Mouse (Mus musculus): Measurements from ENCODE around the gene Mrps7. TPM values are rescaled to one million over a fixed set of nuclear protein-coding genes. Genes with fewer than 3 reads are reported as not detected.

Mrps7 gene
- polyA plus RNA-seq, 1 experiment from 2014 or later: 80.1 TPM

DNA sequence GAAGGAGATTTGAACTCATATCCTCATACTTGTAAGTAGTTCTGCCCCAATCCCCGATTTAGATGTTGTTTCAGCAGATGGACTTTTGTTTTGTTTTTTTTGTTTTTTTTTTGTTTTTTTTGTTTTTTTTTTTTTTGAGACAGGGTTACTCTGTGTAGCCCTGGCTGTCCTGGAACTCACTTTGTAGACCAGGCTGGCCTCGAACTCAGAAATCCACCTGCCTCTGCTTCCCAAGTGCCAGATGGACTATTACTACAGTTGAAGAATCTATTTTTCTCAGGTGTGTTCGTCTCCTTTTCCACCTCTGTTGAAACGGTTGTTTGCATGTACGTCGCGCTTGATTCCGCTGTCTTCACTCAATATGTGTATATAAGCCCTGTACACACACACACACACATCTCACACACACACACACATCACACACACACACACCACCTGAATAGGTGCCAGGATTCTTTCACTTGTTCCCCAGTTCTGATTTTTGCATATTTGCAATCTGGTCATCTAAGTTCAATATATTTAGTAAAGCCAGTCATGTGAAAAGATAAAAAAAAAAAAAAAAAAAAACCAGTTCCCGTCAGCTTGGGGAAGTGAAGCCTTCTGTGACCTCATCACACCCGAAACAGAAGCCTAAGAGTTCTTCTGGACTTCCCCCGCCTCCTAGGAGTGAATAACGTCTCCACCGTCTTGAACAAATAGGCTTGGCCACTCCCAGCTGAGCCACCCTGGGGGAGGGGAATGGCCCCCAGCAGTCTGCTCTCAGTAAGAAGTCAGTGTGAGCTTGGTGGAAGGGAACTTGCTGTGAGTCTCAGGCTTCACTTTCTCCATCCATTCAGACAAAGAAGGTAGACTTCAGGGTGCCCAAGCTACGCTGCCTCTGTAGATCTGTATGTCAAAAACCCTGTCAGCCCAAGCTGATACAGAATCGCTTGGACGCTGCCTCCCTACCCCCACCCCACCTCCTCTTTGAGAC is 27.1 kb downstream of the Mrps7 start:
- no peak for ATAC-seq (replicated peaks; ENCODE audit: insufficient number of reproducible peaks, insufficient read depth, low FRiP score, low read depth)
- WGBS: 47% methylated on average over 16 of the region's 16 CpGs
- H3K4me1 ChIP-seq (replicated peaks): peaks cover 11% of the 10 kb centered on the region

GRCm38 (mm10) chr11:115631505-115631890 is 27.8 kb downstream of the Mrps7 start:
- no peaks in the 10 kb centered on the region for H3K36me3 ChIP-seq
- H3K9me3 ChIP-seq (replicated peaks): no peaks in the 10 kb centered on the region
- ATAC-seq (replicated peaks; ENCODE audit: insufficient number of reproducible peaks, insufficient read depth, low FRiP score, low read depth): no peak
- peak overlapping the region; percentile 3; the same call in 1 of the 2 replicates for H3K4me2 ChIP-seq
- peaks cover 11% of the 10 kb centered on the region for H3K4me1 ChIP-seq (replicated peaks)
- H3K4me3 ChIP-seq: no peak overlapping the region
- WGBS: 21% methylated on average over 3 of the region's 3 CpGs
- H3K9ac ChIP-seq: no peak overlapping the region
- H3K27ac ChIP-seq: no peak overlapping the region
- H3K27me3 ChIP-seq: no peaks in the 10 kb centered on the region

More for the DNA sequence above, 27.1 kb downstream of the Mrps7 start:
- H3K27me3 ChIP-seq: no peaks in the 10 kb centered on the region
- no peak overlapping the region for H3K4me3 ChIP-seq
- no peaks in the 10 kb centered on the region for H3K9me3 ChIP-seq (replicated peaks)
- H3K4me2 ChIP-seq: peak overlapping the region; percentile 3; the same call in 1 of the 2 replicates
- H3K36me3 ChIP-seq: no peaks in the 10 kb centered on the region
- H3K27ac ChIP-seq: no peak overlapping the region
- H3K9ac ChIP-seq: no peak overlapping the region

DNA sequence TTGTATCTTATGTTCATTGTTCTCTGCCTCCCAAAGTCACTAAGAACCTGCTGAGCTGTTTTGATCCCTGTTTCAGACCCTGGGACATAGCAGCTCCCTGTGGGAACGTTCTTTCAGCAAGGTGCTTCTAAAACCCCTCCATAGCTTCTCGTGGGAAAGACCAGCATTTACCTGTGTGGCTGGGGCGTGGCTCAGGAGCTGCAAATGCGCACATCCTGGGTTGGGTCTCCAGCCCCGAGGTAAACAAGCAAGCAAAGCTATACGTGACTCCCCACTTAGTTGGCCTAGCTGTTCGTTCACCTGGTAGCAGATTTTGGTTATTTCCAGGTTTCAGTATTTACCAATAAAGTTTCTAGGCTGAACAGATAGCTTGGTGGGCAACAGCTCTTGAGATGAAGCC is 28.5 kb downstream of the Mrps7 start:
- Histone ChIP-seq H3K9ac (no peak overlapping the region), H3K4me3 (no peak overlapping the region), H3K36me3 (no peaks in the 10 kb centered on the region), H3K27ac (no peak overlapping the region), H3K4me1 (replicated peaks) (peaks cover 6% of the 10 kb centered on the region), H3K27me3 (no peaks in the 10 kb centered on the region), H3K9me3 (replicated peaks) (no peaks in the 10 kb centered on the region), H3K4me2 (no peak overlapping the region)
- no peak for ATAC-seq (replicated peaks; ENCODE audit: insufficient number of reproducible peaks, insufficient read depth, low FRiP score, low read depth)
- WGBS: 65% methylated on average over 7 of the region's 7 CpGs

- H3K9me3 ChIP-seq (replicated peaks): no peaks in the 10 kb centered on the region
- no peak overlapping the region for H3K4me2 ChIP-seq
- no peaks in the 10 kb centered on the region for H3K36me3 ChIP-seq
- H3K9ac ChIP-seq: no peak overlapping the region
- no peaks in the 10 kb centered on the region for H3K27me3 ChIP-seq
- H3K4me1 ChIP-seq (replicated peaks): peaks cover 2% of the 10 kb centered on the region; the same call in 1 of the 2 replicates
- no peak overlapping the region for H3K4me3 ChIP-seq
- ATAC-seq (replicated peaks; ENCODE audit: insufficient number of reproducible peaks, insufficient read depth, low FRiP score, low read depth): no peak
- 82% methylated on average over 10 of the region's 10 CpGs for WGBS
- no peak overlapping the region for H3K27ac ChIP-seq
These were observed 29.1 kb downstream of the Mrps7 start for GRCm38 (mm10) chr11:115632862-115633261.

DNA sequence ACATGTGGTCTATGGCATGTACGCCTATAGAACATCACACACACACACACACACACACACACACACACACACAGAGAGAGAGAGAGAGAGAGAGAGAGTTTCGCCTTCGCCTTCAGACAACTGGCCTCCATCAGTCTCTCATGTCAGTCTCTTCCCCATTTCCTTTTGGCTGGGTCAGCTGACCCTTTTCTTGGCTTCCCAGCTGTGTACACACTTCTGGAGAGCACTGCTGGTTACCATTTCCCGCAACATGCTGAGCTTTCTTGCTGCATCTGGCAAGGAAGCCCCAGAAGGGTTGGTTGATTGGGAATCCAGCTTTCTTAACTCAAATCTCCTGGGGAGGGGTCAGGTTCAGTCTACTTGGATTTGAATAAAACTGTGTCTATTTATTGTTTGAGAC is 30.4 kb downstream of the Mrps7 start:
- Histone ChIP-seq H3K4me1 (replicated peaks) (peaks cover 1% of the 10 kb centered on the region), H3K4me2 (no peak overlapping the region), H3K27ac (no peak overlapping the region), H3K9ac (no peak overlapping the region), H3K4me3 (no peak overlapping the region), H3K9me3 (replicated peaks) (no peaks in the 10 kb centered on the region), H3K27me3 (no peaks in the 10 kb centered on the region), H3K36me3 (no peaks in the 10 kb centered on the region)
- 41% methylated on average over 1 of the region's 4 CpGs for WGBS
- no peak for ATAC-seq (replicated peaks; ENCODE audit: insufficient number of reproducible peaks, insufficient read depth, low FRiP score, low read depth)

DNA sequence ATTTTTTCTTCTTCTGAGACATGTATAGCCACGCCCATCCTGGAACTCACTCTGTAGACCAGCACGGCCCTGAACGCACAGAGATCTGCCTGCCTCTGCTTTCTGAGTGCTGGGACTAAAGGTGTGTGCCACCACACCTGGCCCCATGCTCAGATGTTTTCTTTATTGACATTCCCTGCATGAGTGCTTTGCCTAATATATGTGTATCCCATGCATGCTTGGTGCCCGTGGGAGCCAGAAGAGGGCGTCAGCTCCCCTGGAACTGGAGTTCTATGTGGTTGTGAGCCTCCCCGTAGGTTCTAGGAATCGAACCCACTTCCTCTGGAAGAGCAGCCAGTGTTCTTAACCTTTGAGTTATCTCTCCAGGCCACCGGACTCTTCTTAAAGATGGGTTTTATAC is 31.3 kb downstream of the Mrps7 start:
- Histone ChIP-seq H3K4me3 (no peak overlapping the region), H3K9ac (no peak overlapping the region), H3K27ac (no peak overlapping the region), H3K4me1 (replicated peaks) (peaks cover 6% of the 10 kb centered on the region), H3K9me3 (replicated peaks) (no peaks in the 10 kb centered on the region), H3K36me3 (no peaks in the 10 kb centered on the region), H3K4me2 (no peak overlapping the region), H3K27me3 (no peaks in the 10 kb centered on the region)
- no peak for ATAC-seq (replicated peaks; ENCODE audit: insufficient number of reproducible peaks, insufficient read depth, low FRiP score, low read depth)
- WGBS: 88% methylated on average over 8 of the region's 8 CpGs

DNA sequence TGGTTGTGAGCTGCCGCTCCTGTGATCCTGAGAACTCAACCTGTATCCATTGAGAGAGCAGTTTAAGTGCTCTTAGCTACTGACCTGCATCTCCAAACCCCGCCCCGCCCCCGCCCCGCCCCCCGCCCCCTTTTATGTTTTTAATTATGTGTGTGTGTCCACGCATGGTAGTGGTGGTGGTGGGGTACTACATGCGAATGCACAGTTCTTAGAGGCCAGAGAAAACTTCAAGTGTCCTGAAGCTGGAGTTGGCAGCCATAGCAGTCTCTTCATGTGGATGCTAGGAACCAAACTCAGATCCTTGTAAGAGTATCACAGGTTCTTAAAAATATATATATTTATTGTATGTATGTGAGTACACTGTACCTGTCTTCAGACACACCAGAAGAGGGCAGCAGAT is 31.8 kb downstream of the Mrps7 start:
- ATAC-seq (replicated peaks; ENCODE audit: insufficient number of reproducible peaks, insufficient read depth, low FRiP score, low read depth): no peak
- Histone ChIP-seq H3K4me2 (no peak overlapping the region), H3K9ac (no peak overlapping the region), H3K4me3 (no peak overlapping the region), H3K4me1 (replicated peaks) (peaks cover 6% of the 10 kb centered on the region), H3K36me3 (no peaks in the 10 kb centered on the region), H3K27ac (no peak overlapping the region), H3K27me3 (no peaks in the 10 kb centered on the region), H3K9me3 (replicated peaks) (no peaks in the 10 kb centered on the region)
- WGBS: 71% methylated on average over 8 of the region's 8 CpGs

- H3K27me3 ChIP-seq: no peaks in the 10 kb centered on the region
- H3K9me3 ChIP-seq (replicated peaks): no peaks in the 10 kb centered on the region
- H3K36me3 ChIP-seq: no peaks in the 10 kb centered on the region
- ATAC-seq (replicated peaks; ENCODE audit: insufficient number of reproducible peaks, insufficient read depth, low FRiP score, low read depth): no peak
- no peak overlapping the region for H3K4me2 ChIP-seq
- H3K4me1 ChIP-seq (replicated peaks): peaks cover 9% of the 10 kb centered on the region; the same call in 1 of the 2 replicates
- H3K27ac ChIP-seq: no peak overlapping the region
- H3K9ac ChIP-seq: no peak overlapping the region
- 80% methylated on average over 3 of the region's 3 CpGs for WGBS
- no peak overlapping the region for H3K4me3 ChIP-seq
These were observed 33.2 kb downstream of the Mrps7 start for GRCm38 (mm10) chr11:115636960-115637359.

DNA sequence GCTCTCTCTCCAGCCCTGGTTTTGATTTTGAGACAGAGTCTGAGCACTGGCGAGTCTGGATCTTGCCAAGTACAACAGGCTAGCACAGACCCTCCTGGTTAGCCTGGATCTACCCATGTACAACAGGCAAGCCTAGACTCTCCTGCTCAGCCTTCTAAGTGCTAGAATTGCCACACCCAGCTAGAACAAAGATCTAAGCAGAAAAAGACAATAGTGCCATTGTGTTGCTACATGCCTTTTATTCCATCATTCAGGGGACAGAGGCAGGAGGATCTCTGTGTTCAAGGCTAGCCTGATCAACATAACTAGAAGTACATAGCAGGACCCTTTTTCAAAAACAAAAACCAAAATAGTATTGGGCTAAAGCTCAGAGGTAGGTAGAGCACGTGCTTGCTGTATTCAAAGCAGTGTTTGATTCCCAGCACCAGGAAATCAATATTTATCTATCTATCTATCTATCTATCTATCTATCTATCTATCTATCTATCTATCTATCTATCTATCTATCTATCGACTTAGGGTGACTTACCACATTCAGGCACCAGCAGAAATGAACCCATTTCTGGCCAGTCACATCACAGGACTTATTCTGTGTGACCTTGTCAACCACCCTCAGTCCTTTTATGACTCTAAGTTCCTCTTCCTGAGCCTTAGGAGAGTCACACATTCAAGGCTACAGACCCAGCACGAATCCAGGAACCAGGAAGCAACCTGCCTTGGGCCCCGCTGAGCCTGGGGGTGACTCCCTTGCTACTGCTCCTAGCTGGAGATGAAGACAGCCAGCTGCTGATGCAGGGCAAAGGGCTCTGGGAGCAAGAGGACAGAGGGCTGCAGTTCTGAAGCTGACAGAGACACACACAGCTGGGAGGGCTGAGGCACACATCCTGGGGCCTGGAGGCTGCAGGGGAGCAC is 35.0 kb downstream of the Mrps7 start:
- peaks cover 6% of the 10 kb centered on the region; the same call in 1 of the 2 replicates for H3K36me3 ChIP-seq
- H3K9ac ChIP-seq: no peak overlapping the region
- H3K27ac ChIP-seq: no peak overlapping the region
- H3K4me2 ChIP-seq: no peak overlapping the region
- H3K4me1 ChIP-seq (replicated peaks): peaks cover 9% of the 10 kb centered on the region; the same call in 1 of the 2 replicates
- ATAC-seq (replicated peaks; ENCODE audit: insufficient number of reproducible peaks, insufficient read depth, low FRiP score, low read depth): no peak
- 69% methylated on average over 5 of the region's 5 CpGs for WGBS
- H3K9me3 ChIP-seq (replicated peaks): no peaks in the 10 kb centered on the region
- H3K27me3 ChIP-seq: no peaks in the 10 kb centered on the region
- H3K4me3 ChIP-seq: no peak overlapping the region

GRCm38 (mm10) chr11:115639540-115639939 is 35.8 kb downstream of the Mrps7 start:
- Histone ChIP-seq H3K9ac (no peak overlapping the region), H3K9me3 (replicated peaks) (no peaks in the 10 kb centered on the region), H3K4me2 (no peak overlapping the region), H3K27me3 (no peaks in the 10 kb centered on the region), H3K4me3 (no peak overlapping the region), H3K4me1 (replicated peaks) (peaks cover 9% of the 10 kb centered on the region; the same call in 1 of the 2 replicates), H3K27ac (no peak overlapping the region), H3K36me3 (peaks cover 8% of the 10 kb centered on the region; the same call in 1 of the 2 replicates)
- no peak for ATAC-seq (replicated peaks; ENCODE audit: insufficient number of reproducible peaks, insufficient read depth, low FRiP score, low read depth)
- 65% methylated on average over 4 of the region's 4 CpGs for WGBS

- Histone ChIP-seq H3K36me3 (peaks cover 14% of the 10 kb centered on the region; the same call in 1 of the 2 replicates), H3K4me1 (replicated peaks) (peaks cover 9% of the 10 kb centered on the region; the same call in 1 of the 2 replicates), H3K9me3 (replicated peaks) (no peaks in the 10 kb centered on the region), H3K27ac (no peak overlapping the region), H3K27me3 (no peaks in the 10 kb centered on the region), H3K4me2 (no peak overlapping the region), H3K4me3 (no peak overlapping the region), H3K9ac (no peak overlapping the region)
- WGBS: 78% methylated on average over 3 of the region's 4 CpGs
- no peak for ATAC-seq (replicated peaks; ENCODE audit: insufficient number of reproducible peaks, insufficient read depth, low FRiP score, low read depth)
These were observed 36.6 kb downstream of the Mrps7 start for GRCm38 (mm10) chr11:115640311-115640828.
